Mouse (Mus musculus) thymus, adult 2 months (tissue): ENCODE data around the gene Ankrd24.

Source experiments
- CTCF ChIP-seq: fragments of 200-500 bp; IDR thresholded peaks from 2 replicates; pipeline ENCODE4 v1.5.1; 2012; ENCODE audit warnings: mild to moderate bottlenecking, control low read depth, low read length, moderate library complexity, borderline replicate concordance; ENCODE audit not compliant: control insufficient read depth, poor library complexity, insufficient read depth; ENCODE audit errors: extremely low read depth
- POLR2A ChIP-seq: fragments of 200-500 bp; IDR thresholded peaks from 2 replicates; pipeline ENCODE4 v1.6.1; 2012; ENCODE audit warnings: mild to moderate bottlenecking, low read length, control low read depth, moderate library complexity; ENCODE audit not compliant: control insufficient read depth, poor library complexity, insufficient read depth; ENCODE audit errors: extremely low read depth

DNA sequence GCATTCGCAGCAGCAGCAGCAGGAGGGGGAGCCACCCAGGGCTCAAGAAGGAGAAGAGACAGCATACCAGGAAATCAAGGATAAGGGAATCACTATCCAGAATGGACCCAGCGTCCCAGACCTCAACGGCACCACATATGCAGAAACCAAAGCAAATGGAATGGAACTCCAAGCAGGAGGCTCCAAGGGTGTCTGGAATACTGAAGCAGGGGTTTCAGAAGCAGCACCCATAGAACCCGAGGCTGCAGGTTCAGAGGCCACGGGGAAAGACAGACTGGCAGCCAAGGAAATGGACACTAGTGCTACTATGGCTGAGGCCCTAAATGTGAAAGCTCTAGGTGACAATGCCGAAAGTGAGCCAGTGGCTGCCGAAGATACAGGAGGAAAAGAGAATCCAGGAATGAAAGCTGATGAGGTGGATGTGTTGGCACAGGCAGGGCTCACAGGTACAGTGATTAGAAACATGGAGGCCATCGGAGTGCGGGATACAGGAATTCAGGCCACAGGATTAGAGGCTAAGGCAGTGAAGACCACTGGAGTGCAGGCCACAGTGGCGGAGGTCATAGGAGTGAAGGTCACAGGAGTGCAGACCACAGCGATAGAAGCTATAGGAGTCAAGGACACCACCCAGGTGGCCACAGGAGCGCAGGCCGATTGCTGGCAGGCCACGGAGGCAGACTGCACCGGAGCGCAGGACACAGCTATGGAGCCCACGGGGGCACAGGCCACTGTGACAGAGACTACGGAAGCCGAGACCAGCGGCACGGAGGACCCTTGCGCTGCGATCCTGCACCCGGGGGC lies 14.5 kb downstream of the Ankrd24 start:
- TF ChIP-seq CTCF (no peak), POLR2A (no peak)
